Mouse (Mus musculus): ENCODE data around the gene Pgpep1l. TPM values are rescaled to one million over a fixed set of nuclear protein-coding genes. Genes with fewer than 3 reads are reported as not detected.

Gene Pgpep1l
- polyA plus RNA-seq, 1 experiment from 2014 or later, result not detected

- ATAC-seq (ENCODE audit: low read depth), result no peak
- 45% methylated on average over 13 of the region's 13 CpGs for WGBS (ENCODE audit: insufficient replicate concordance)
- H3K4me1 ChIP-seq (ENCODE audit: control insufficient read depth, low read depth, low read length), result no peaks in the 10 kb centered on the region
- H3K9me3 ChIP-seq (replicated peaks; ENCODE audit: control insufficient read depth, low read length), result no peaks in the 10 kb centered on the region
- H3K36me3 ChIP-seq (ENCODE audit: control insufficient read depth, insufficient read depth), result no peaks in the 10 kb centered on the region
- no peaks in the 10 kb centered on the region for H3K27me3 ChIP-seq (ENCODE audit: control insufficient read depth, insufficient read depth, low read depth, low read length)
- H3K27ac ChIP-seq (ENCODE audit: low read length), result no peak overlapping the region
- H3K9ac ChIP-seq (ENCODE audit: low read depth, low read length), result no peak overlapping the region
- no peak overlapping the region for H3K4me2 ChIP-seq (ENCODE audit: low read depth, low read length)
- no peak overlapping the region for H3K4me3 ChIP-seq (ENCODE audit: low read depth, low read length)
Observed at GRCm38 (mm10) chr7:68233619-68234223, 30.3 kb downstream of the Pgpep1l start.

- Histone ChIP-seq H3K9ac (ENCODE audit: low read depth, low read length) (no peak overlapping the region), H3K9me3 (replicated peaks; ENCODE audit: control insufficient read depth, low read length) (no peaks in the 10 kb centered on the region), H3K4me1 (ENCODE audit: control insufficient read depth, low read depth, low read length) (no peaks in the 10 kb centered on the region), H3K27ac (ENCODE audit: low read length) (no peak overlapping the region), H3K4me2 (ENCODE audit: low read depth, low read length) (no peak overlapping the region), H3K4me3 (ENCODE audit: low read depth, low read length) (no peak overlapping the region), H3K27me3 (ENCODE audit: control insufficient read depth, insufficient read depth, low read depth, low read length) (no peaks in the 10 kb centered on the region), H3K36me3 (ENCODE audit: control insufficient read depth, insufficient read depth) (no peaks in the 10 kb centered on the region)
- ATAC-seq (ENCODE audit: low read depth), result no peak
- WGBS (ENCODE audit: insufficient replicate concordance), result 73% methylated on average over 5 of the region's 5 CpGs
Observed at GRCm38 (mm10) chr7:68232521-68232920, 31.5 kb downstream of the Pgpep1l start.

DNA sequence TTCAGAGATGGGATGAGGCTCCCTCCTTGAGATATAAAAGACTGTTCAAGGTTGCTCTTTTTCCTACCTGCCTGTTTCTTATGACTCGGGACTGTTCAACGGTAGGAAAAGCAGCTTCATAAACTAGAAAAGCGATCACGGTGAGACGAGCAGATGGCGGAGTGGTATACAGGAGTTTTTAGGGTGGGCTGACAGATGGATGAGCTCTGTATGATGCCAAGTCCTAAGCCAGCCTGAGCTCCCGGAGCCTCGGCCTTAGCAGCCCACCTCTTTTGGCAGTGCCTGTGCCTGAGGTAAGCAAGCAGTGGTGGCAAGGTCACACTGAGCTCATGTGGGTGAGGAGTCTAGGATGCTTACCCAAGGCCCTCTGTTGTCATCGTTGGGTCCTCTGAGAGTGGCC lies 33.2 kb downstream of the Pgpep1l start:
- no peaks in the 10 kb centered on the region for H3K9me3 ChIP-seq (replicated peaks; ENCODE audit: control insufficient read depth, low read length)
- 79% methylated on average over 9 of the region's 9 CpGs for WGBS (ENCODE audit: insufficient replicate concordance)
- no peak overlapping the region for H3K4me3 ChIP-seq (ENCODE audit: low read depth, low read length)
- H3K4me2 ChIP-seq (ENCODE audit: low read depth, low read length), result no peak overlapping the region
- H3K27ac ChIP-seq (ENCODE audit: low read length), result no peak overlapping the region
- no peak for ATAC-seq (ENCODE audit: low read depth)
- no peak overlapping the region for H3K9ac ChIP-seq (ENCODE audit: low read depth, low read length)
- no peaks in the 10 kb centered on the region for H3K4me1 ChIP-seq (ENCODE audit: control insufficient read depth, low read depth, low read length)
- no peaks in the 10 kb centered on the region for H3K27me3 ChIP-seq (ENCODE audit: control insufficient read depth, insufficient read depth, low read depth, low read length)
- H3K36me3 ChIP-seq (ENCODE audit: control insufficient read depth, insufficient read depth), result peaks cover 4% of the 10 kb centered on the region; the same call in 1 of the 2 replicates

DNA sequence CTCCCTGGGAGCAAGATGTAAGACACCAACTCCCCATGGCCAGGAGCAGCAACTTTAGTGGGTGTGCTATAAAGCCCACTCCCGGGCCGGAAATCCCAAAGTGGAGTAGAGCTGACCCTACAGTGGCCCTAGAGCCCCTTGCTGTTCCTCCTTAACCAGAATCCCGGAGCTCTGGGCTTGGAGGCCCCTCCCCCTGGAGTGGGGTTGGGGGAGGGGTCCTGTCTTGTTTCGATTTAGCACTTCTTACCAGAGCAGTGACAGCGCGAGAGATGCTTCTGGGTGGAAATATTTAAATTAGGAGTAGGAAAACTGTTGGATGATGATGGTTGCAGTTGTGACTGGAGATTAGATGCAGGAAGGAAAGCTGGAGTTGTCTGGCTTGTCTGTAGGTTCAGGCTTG lies 35.5 kb downstream of the Pgpep1l start:
- Histone ChIP-seq H3K9me3 (replicated peaks; ENCODE audit: control insufficient read depth, low read length) (no peaks in the 10 kb centered on the region), H3K4me2 (ENCODE audit: low read depth, low read length) (no peak overlapping the region), H3K27ac (ENCODE audit: low read length) (no peak overlapping the region), H3K27me3 (ENCODE audit: control insufficient read depth, insufficient read depth, low read depth, low read length) (no peaks in the 10 kb centered on the region), H3K4me3 (ENCODE audit: low read depth, low read length) (no peak overlapping the region), H3K9ac (ENCODE audit: low read depth, low read length) (no peak overlapping the region), H3K4me1 (ENCODE audit: control insufficient read depth, low read depth, low read length) (no peaks in the 10 kb centered on the region), H3K36me3 (ENCODE audit: control insufficient read depth, insufficient read depth) (peaks cover 5% of the 10 kb centered on the region; the same call in 1 of the 2 replicates)
- ATAC-seq (ENCODE audit: low read depth), result no peak
- 72% methylated on average over 6 of the region's 6 CpGs for WGBS (ENCODE audit: insufficient replicate concordance)

GRCm38 (mm10) chr7:68227621-68228020 lies 36.4 kb downstream of the Pgpep1l start:
- Histone ChIP-seq H3K4me3 (ENCODE audit: low read depth, low read length) (no peak overlapping the region), H3K9ac (ENCODE audit: low read depth, low read length) (no peak overlapping the region), H3K9me3 (replicated peaks; ENCODE audit: control insufficient read depth, low read length) (no peaks in the 10 kb centered on the region), H3K4me2 (ENCODE audit: low read depth, low read length) (no peak overlapping the region), H3K27me3 (ENCODE audit: control insufficient read depth, insufficient read depth, low read depth, low read length) (no peaks in the 10 kb centered on the region), H3K4me1 (ENCODE audit: control insufficient read depth, low read depth, low read length) (no peaks in the 10 kb centered on the region), H3K27ac (ENCODE audit: low read length) (no peak overlapping the region), H3K36me3 (ENCODE audit: control insufficient read depth, insufficient read depth) (peaks cover 5% of the 10 kb centered on the region; the same call in 1 of the 2 replicates)
- ATAC-seq (ENCODE audit: low read depth), result no peak
- 49% methylated on average over 4 of the region's 4 CpGs for WGBS (ENCODE audit: insufficient replicate concordance)

- Histone ChIP-seq H3K27ac (ENCODE audit: low read length) (no peak overlapping the region), H3K9ac (ENCODE audit: low read depth, low read length) (no peak overlapping the region), H3K4me3 (ENCODE audit: low read depth, low read length) (no peak overlapping the region), H3K9me3 (replicated peaks; ENCODE audit: control insufficient read depth, low read length) (no peaks in the 10 kb centered on the region), H3K36me3 (ENCODE audit: control insufficient read depth, insufficient read depth) (peaks cover 5% of the 10 kb centered on the region; the same call in 1 of the 2 replicates), H3K4me1 (ENCODE audit: control insufficient read depth, low read depth, low read length) (no peaks in the 10 kb centered on the region), H3K4me2 (ENCODE audit: low read depth, low read length) (no peak overlapping the region), H3K27me3 (ENCODE audit: control insufficient read depth, insufficient read depth, low read depth, low read length) (no peaks in the 10 kb centered on the region)
- no peak for ATAC-seq (ENCODE audit: low read depth)
- 70% methylated on average over 11 of the region's 11 CpGs for WGBS (ENCODE audit: insufficient replicate concordance)
Observed at GRCm38 (mm10) chr7:68227021-68227420, 37.0 kb downstream of the Pgpep1l start.

DNA sequence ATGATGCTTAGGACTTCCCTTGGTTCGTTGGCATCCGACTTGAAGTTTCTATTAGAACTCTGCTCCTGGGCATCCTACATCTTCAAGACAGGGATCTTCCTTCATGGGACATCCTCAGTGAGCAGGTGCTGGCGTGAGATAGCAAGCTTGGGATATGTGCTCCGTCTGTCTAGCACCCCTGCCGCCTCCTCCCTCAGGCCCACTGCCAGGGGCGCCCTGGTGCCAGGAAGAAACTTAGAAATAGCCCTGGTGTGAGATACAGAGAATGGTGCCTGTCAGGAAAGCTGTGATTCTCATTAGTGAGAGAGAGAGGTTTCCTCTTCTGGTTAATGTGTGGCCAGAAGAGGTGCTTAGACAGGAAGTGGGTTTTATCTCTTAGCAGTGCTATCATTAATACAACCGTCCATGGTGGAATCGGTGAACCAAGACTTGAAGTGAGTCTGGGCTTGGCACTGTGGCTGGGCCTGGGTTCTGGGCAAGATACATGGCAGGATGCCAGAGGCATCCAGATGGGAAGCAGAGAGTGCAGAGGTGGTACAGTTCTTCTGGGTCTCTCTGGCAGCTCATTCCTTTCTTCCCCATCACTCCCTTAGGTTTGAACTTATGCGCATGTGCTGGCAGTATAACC lies 38.5 kb downstream of the Pgpep1l start:
- H3K9me3 ChIP-seq (replicated peaks; ENCODE audit: control insufficient read depth, low read length), result no peaks in the 10 kb centered on the region
- H3K9ac ChIP-seq (ENCODE audit: low read depth, low read length), result no peak overlapping the region
- no peaks in the 10 kb centered on the region for H3K4me1 ChIP-seq (ENCODE audit: control insufficient read depth, low read depth, low read length)
- no peaks in the 10 kb centered on the region for H3K27me3 ChIP-seq (ENCODE audit: control insufficient read depth, insufficient read depth, low read depth, low read length)
- H3K36me3 ChIP-seq (ENCODE audit: control insufficient read depth, insufficient read depth), result peaks cover 5% of the 10 kb centered on the region; the same call in 1 of the 2 replicates
- no peak overlapping the region for H3K4me2 ChIP-seq (ENCODE audit: low read depth, low read length)
- no peak overlapping the region for H3K4me3 ChIP-seq (ENCODE audit: low read depth, low read length)
- WGBS (ENCODE audit: insufficient replicate concordance), result 57% methylated on average over 9 of the region's 9 CpGs
- no peak overlapping the region for H3K27ac ChIP-seq (ENCODE audit: low read length)
- ATAC-seq (ENCODE audit: low read depth), result no peak

GRCm38 (mm10) chr7:68224006-68224405 lies 40.0 kb downstream of the Pgpep1l start:
- H3K27me3 ChIP-seq (ENCODE audit: control insufficient read depth, insufficient read depth, low read depth, low read length), result no peaks in the 10 kb centered on the region
- ATAC-seq (ENCODE audit: low read depth), result no peak
- WGBS (ENCODE audit: insufficient replicate concordance), result 86% methylated on average over 5 of the region's 5 CpGs
- H3K27ac ChIP-seq (ENCODE audit: low read length), result no peak overlapping the region
- H3K9ac ChIP-seq (ENCODE audit: low read depth, low read length), result no peak overlapping the region
- no peak overlapping the region for H3K4me2 ChIP-seq (ENCODE audit: low read depth, low read length)
- H3K4me1 ChIP-seq (ENCODE audit: control insufficient read depth, low read depth, low read length), result no peaks in the 10 kb centered on the region
- no peaks in the 10 kb centered on the region for H3K9me3 ChIP-seq (replicated peaks; ENCODE audit: control insufficient read depth, low read length)
- H3K4me3 ChIP-seq (ENCODE audit: low read depth, low read length), result no peak overlapping the region
- peaks cover 5% of the 10 kb centered on the region; the same call in 1 of the 2 replicates for H3K36me3 ChIP-seq (ENCODE audit: control insufficient read depth, insufficient read depth)

- Histone ChIP-seq H3K4me1 (ENCODE audit: control insufficient read depth, low read depth, low read length) (no peaks in the 10 kb centered on the region), H3K36me3 (ENCODE audit: control insufficient read depth, insufficient read depth) (peaks cover 5% of the 10 kb centered on the region; the same call in 1 of the 2 replicates), H3K27ac (ENCODE audit: low read length) (no peak overlapping the region), H3K9ac (ENCODE audit: low read depth, low read length) (no peak overlapping the region), H3K27me3 (ENCODE audit: control insufficient read depth, insufficient read depth, low read depth, low read length) (no peaks in the 10 kb centered on the region), H3K4me3 (ENCODE audit: low read depth, low read length) (no peak overlapping the region), H3K4me2 (ENCODE audit: low read depth, low read length) (no peak overlapping the region), H3K9me3 (replicated peaks; ENCODE audit: control insufficient read depth, low read length) (no peaks in the 10 kb centered on the region)
- 67% methylated on average over 13 of the region's 13 CpGs for WGBS (ENCODE audit: insufficient replicate concordance)
- no peak for ATAC-seq (ENCODE audit: low read depth)
Observed at GRCm38 (mm10) chr7:68223356-68223808, 40.7 kb downstream of the Pgpep1l start.

Measured in liver, embryonic 16.5 days (tissue).